Mouse (Mus musculus) liver, adult (tissue): Measurements from ENCODE around the gene Ankrd2.

Experiments used
- GATA4 ChIP-seq: IDR thresholded peaks from 2 replicates; pipeline ENCODE4 v1.6.1; 2014; ENCODE audit warnings: mild to moderate bottlenecking, low read length; ENCODE audit not compliant: insufficient replicate concordance

Gene Ankrd2

GRCm38 (mm10) chr19:42037167-42037702 is 1.4 kb downstream of the Ankrd2 start:
- no peak for TF ChIP-seq GATA4

- no peak for TF ChIP-seq GATA4
Measured at GRCm38 (mm10) chr19:42038310-42038709, 2.5 kb downstream of the Ankrd2 start.

GRCm38 (mm10) chr19:42043988-42044387 is 8.2 kb downstream of the Ankrd2 start:
- no peak for TF ChIP-seq GATA4

- TF ChIP-seq GATA4, result peak; percentile 12; the same call in 1 of the 2 replicates
Measured at GRCm38 (mm10) chr19:42045269-42046102, 9.7 kb downstream of the Ankrd2 start, which contains the start of gene Hoga1. Hoga1 (plus strand) TSS chr19:42045610.

GRCm38 (mm10) chr19:42050251-42050650 is 14.5 kb downstream of the Ankrd2 start:
- no peak for TF ChIP-seq GATA4

- no peak for TF ChIP-seq GATA4
Measured at GRCm38 (mm10) chr19:42051351-42051750, 15.6 kb downstream of the Ankrd2 start.

GRCm38 (mm10) chr19:42051948-42052347 is 16.1 kb downstream of the Ankrd2 start, which contains the start of gene 4933411K16Rik:
4933411K16Rik (plus strand) TSS chr19:42052248.
- TF ChIP-seq GATA4, result no peak

GRCm38 (mm10) chr19:42054255-42054654 is 18.5 kb downstream of the Ankrd2 start:
- TF ChIP-seq GATA4, result no peak

GRCm38 (mm10) chr19:42055881-42056280 is 20.1 kb downstream of the Ankrd2 start:
- TF ChIP-seq GATA4, result no peak

GRCm38 (mm10) chr19:42056719-42057409 is 21.1 kb downstream of the Ankrd2 start:
- no peak for TF ChIP-seq GATA4

GRCm38 (mm10) chr19:42058426-42058825 is 22.6 kb downstream of the Ankrd2 start:
- no peak for TF ChIP-seq GATA4

GRCm38 (mm10) chr19:42061443-42061842 is 25.6 kb downstream of the Ankrd2 start:
- no peak for TF ChIP-seq GATA4

- TF ChIP-seq GATA4, result no peak
Measured at GRCm38 (mm10) chr19:42068441-42069240, 32.8 kb downstream of the Ankrd2 start.

GRCm38 (mm10) chr19:42069241-42069525 is 33.4 kb downstream of the Ankrd2 start:
- no peak for TF ChIP-seq GATA4

GRCm38 (mm10) chr19:42071221-42071620 is 35.4 kb downstream of the Ankrd2 start:
- TF ChIP-seq GATA4, result no peak

- no peak for TF ChIP-seq GATA4
Measured at GRCm38 (mm10) chr19:42071886-42072608, 36.2 kb downstream of the Ankrd2 start.
